Mouse (Mus musculus) liver, postnatal 0 days (tissue): ENCODE measurements at regions not wholly inside any gene's neighbourhood (a gene's known extent, or its start where the extent isn't known, plus 50 kb on each side); places are given as distances from the start of the nearest gene placed in this dataset.

Source experiments
- CTCF ChIP-seq: sonication (generic); IDR thresholded peaks from 2 replicates; pipeline ENCODE4 v1.5.1; 2016; ENCODE audit warnings: antibody characterized with exemption, low read depth
- EP300 ChIP-seq: IDR thresholded peaks from 2 replicates; pipeline ENCODE4 v1.6.1; 2016; ENCODE audit warnings: antibody characterized with exemption, low read depth, mild to moderate bottlenecking

DNA sequence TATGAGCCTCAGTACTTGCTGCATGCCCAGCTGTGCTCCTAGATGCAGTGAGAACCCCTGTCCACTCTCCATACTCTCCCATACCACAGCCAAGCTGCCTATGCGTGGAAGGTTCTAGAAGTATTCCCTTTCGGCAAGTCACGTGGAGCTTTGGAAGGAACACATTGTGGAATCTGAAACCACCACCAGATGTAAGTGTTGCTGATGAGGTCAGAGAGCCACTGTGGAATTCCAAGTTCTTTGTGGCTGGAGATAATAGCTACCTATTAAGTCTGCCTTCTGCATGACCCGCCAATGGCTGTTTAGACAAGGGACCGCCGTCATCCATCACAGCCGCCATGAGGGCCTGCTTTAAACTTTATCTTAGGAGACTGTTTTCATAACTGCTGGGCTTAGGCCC, 84.7 kb upstream of the Errfi1 start:
- TF ChIP-seq CTCF, result no peak
- TF ChIP-seq EP300, result no peak
